Mouse (Mus musculus): ENCODE measurements around the gene D630036H23Rik.

DNA sequence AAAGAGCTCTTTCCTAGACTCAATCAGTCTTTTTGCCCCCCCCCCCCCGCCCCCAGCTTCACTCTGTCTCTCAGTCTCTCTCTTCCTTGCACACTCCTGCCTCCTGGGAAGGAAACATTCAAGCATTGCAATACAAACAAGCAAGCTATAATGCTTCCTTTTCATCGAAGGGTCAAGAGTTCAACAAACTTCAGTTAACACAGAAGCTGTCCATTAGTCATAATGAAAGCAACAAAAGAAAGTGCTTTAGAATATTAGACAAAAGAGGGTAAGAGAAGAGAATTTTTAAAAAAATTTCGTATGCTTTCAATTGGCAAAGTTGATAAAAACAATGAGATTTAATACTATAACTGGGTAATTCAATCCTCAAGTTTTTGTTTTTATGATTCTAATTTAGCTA, 1.7 kb downstream of the D630036H23Rik start:
- TF ChIP-seq CTCF (IDR thresholded peaks at IDR 0.05; ENCODE audit: extremely low read depth, insufficient read depth, low read length) (no peak), POLR2A (IDR thresholded peaks at IDR 0.05; ENCODE audit: extremely low read depth, insufficient read depth, low read length) (no peak)
